Mouse (Mus musculus) lung, embryonic 14.5 days (tissue): ENCODE measurements at regions not wholly inside any gene's neighbourhood (a gene's known extent, or its start where the extent isn't known, plus 50 kb on each side); places are given as distances from the start of the nearest gene placed in this dataset.

ENCODE experiments used
- ATAC-seq: fragments of 200-750 bp; cut with Nextera tagmentation; 2 replicates; pipeline ENCODE4 v1.8.0; 2017; ENCODE audit warnings: mild to moderate bottlenecking, moderate TSS enrichment, moderate library complexity; ENCODE audit not compliant: insufficient read depth
- DNase-seq: peaks from one replicate; pipeline ENCODE4 v3.0.0-alpha.2; 2015
- H3K27ac ChIP-seq: fragments of 300-500 bp; sonication (generic); 2 replicates; pipeline ENCODE4 v1.5.1; 2014; ENCODE audit warnings: low read depth, mild to moderate bottlenecking, moderate library complexity
- H3K27me3 ChIP-seq: fragments of 300-500 bp; sonication (generic); 2 replicates; pipeline ENCODE4 v1.6.1; 2014; ENCODE audit warnings: low read length, control low read depth; ENCODE audit not compliant: insufficient read depth
- H3K36me3 ChIP-seq: fragments of 300-500 bp; sonication (generic); 2 replicates; pipeline ENCODE4 v1.6.1; 2014; ENCODE audit warnings: control low read depth; ENCODE audit not compliant: insufficient read depth
- H3K4me1 ChIP-seq: fragments of 300-500 bp; sonication (generic); 2 replicates; pipeline ENCODE4 v1.6.1; 2014; ENCODE audit warnings: antibody characterized with exemption, control low read depth; ENCODE audit not compliant: insufficient read depth
- H3K4me2 ChIP-seq: fragments of 300-500 bp; sonication (generic); 2 replicates; pipeline ENCODE4 v1.6.1; 2014; ENCODE audit warnings: mild to moderate bottlenecking
- H3K4me3 ChIP-seq: fragments of 300-500 bp; sonication (generic); 2 replicates; pipeline ENCODE4 v1.5.1; 2014; ENCODE audit warnings: low read depth, low read length
- H3K9ac ChIP-seq: fragments of 300-500 bp; sonication (generic); 2 replicates; pipeline ENCODE4 v1.6.1; 2014
- H3K9me3 ChIP-seq: fragments of 300-500 bp; sonication (generic); 2 replicates; pipeline ENCODE4 v1.6.1; 2016; ENCODE audit warnings: low read depth, low read length, control low read depth
- CTCF ChIP-seq: IDR thresholded peaks from 2 replicates; pipeline ENCODE4 v1.5.1; 2016; ENCODE audit warnings: antibody characterized with exemption, low read depth
- WGBS: fragments of 180-500 bp; shearing (Covaris S2); extraction: QIAGEN DNeasy Blood & Tissue Kit; methylation state at CpG from one replicate; pipeline ENCODE4 v1.1.7; 2014; 5-methylcytosine and 5-hydroxymethylcytosine counted together

- no peak for DNase-seq
- Histone ChIP-seq H3K36me3 (no peaks in the 10 kb centered on the region), H3K9ac (no peak overlapping the region), H3K4me2 (no peak overlapping the region), H3K4me1 (no peaks in the 10 kb centered on the region), H3K4me3 (no peak overlapping the region), H3K27me3 (no peaks in the 10 kb centered on the region), H3K27ac (no peak overlapping the region), H3K9me3 (no peaks in the 10 kb centered on the region)
- no peak for ATAC-seq
- TF ChIP-seq CTCF, result no peak
- 78% methylated on average over 2 of the region's 2 CpGs for WGBS
These were observed 208.8 kb downstream of the Gm11361 start for GRCm38 (mm10) chr13:28466151-28466550.

- H3K4me2 ChIP-seq, result no peak overlapping the region
- no peak overlapping the region for H3K27ac ChIP-seq
- H3K27me3 ChIP-seq, result no peaks in the 10 kb centered on the region
- DNase-seq (no peak), ATAC-seq (no peak)
- no peaks in the 10 kb centered on the region for H3K36me3 ChIP-seq
- WGBS, result 59% methylated on average over 2 of the region's 2 CpGs
- no peak overlapping the region for H3K4me3 ChIP-seq
- no peaks in the 10 kb centered on the region for H3K4me1 ChIP-seq
- no peak overlapping the region for H3K9ac ChIP-seq
- no peak for TF ChIP-seq CTCF
- H3K9me3 ChIP-seq, result no peaks in the 10 kb centered on the region
These were observed 208.0 kb downstream of the Gm11361 start for GRCm38 (mm10) chr13:28465187-28465880.

GRCm38 (mm10) chr13:28461281-28461680 is 204.0 kb downstream of the Gm11361 start:
- 81% methylated on average over 10 of the region's 10 CpGs for WGBS
- no peak for TF ChIP-seq CTCF
- H3K27me3 ChIP-seq, result no peaks in the 10 kb centered on the region
- no peaks in the 10 kb centered on the region for H3K4me1 ChIP-seq
- no peaks in the 10 kb centered on the region for H3K36me3 ChIP-seq
- H3K4me3 ChIP-seq, result no peak overlapping the region
- no peaks in the 10 kb centered on the region for H3K9me3 ChIP-seq
- no peak overlapping the region for H3K9ac ChIP-seq
- ATAC-seq, result no peak
- H3K4me2 ChIP-seq, result no peak overlapping the region
- DNase-seq, result no peak
- H3K27ac ChIP-seq, result no peak overlapping the region

- TF ChIP-seq CTCF, result no peak
- H3K4me2 ChIP-seq, result no peak overlapping the region
- ATAC-seq (no peak), DNase-seq (no peak)
- H3K9ac ChIP-seq, result no peak overlapping the region
- no peaks in the 10 kb centered on the region for H3K36me3 ChIP-seq
- no peaks in the 10 kb centered on the region for H3K9me3 ChIP-seq
- WGBS, result 89% methylated on average over 3 of the region's 3 CpGs
- H3K4me3 ChIP-seq, result no peak overlapping the region
- H3K4me1 ChIP-seq, result no peaks in the 10 kb centered on the region
- no peak overlapping the region for H3K27ac ChIP-seq
- H3K27me3 ChIP-seq, result no peaks in the 10 kb centered on the region
These were observed 200.1 kb downstream of the Gm11361 start for GRCm38 (mm10) chr13:28457403-28457802.

- H3K4me3 ChIP-seq, result no peak overlapping the region
- H3K27me3 ChIP-seq, result no peaks in the 10 kb centered on the region
- TF ChIP-seq CTCF, result no peak
- WGBS, result 78% methylated on average over 3 of the region's 3 CpGs
- H3K27ac ChIP-seq, result no peak overlapping the region
- no peaks in the 10 kb centered on the region for H3K36me3 ChIP-seq
- no peaks in the 10 kb centered on the region for H3K9me3 ChIP-seq
- no peak for DNase-seq
- no peak overlapping the region for H3K9ac ChIP-seq
- H3K4me1 ChIP-seq, result no peaks in the 10 kb centered on the region
- no peak overlapping the region for H3K4me2 ChIP-seq
- no peak for ATAC-seq
These were observed 198.6 kb downstream of the Gm11361 start for GRCm38 (mm10) chr13:28455878-28456277.

GRCm38 (mm10) chr13:28455016-28455415 is 197.7 kb downstream of the Gm11361 start:
- no peaks in the 10 kb centered on the region for H3K9me3 ChIP-seq
- DNase-seq (no peak), ATAC-seq (no peak)
- H3K4me2 ChIP-seq, result no peak overlapping the region
- H3K27ac ChIP-seq, result no peak overlapping the region
- H3K4me3 ChIP-seq, result no peak overlapping the region
- no peaks in the 10 kb centered on the region for H3K36me3 ChIP-seq
- H3K4me1 ChIP-seq, result no peaks in the 10 kb centered on the region
- no peak for TF ChIP-seq CTCF
- no peak overlapping the region for H3K9ac ChIP-seq
- no peaks in the 10 kb centered on the region for H3K27me3 ChIP-seq
- WGBS, result 67% methylated on average over 10 of the region's 10 CpGs

GRCm38 (mm10) chr13:28450699-28451445 is 193.5 kb downstream of the Gm11361 start:
- ATAC-seq, result no peak
- Histone ChIP-seq H3K4me2 (no peak overlapping the region), H3K9me3 (no peaks in the 10 kb centered on the region), H3K27me3 (no peaks in the 10 kb centered on the region), H3K36me3 (no peaks in the 10 kb centered on the region), H3K27ac (no peak overlapping the region), H3K4me1 (no peaks in the 10 kb centered on the region), H3K9ac (no peak overlapping the region), H3K4me3 (no peak overlapping the region)
- DNase-seq, result no peak
- TF ChIP-seq CTCF, result no peak
- 82% methylated on average over 14 of the region's 14 CpGs for WGBS
